Mouse (Mus musculus): ENCODE measurements around the gene Caap1.

Gene Caap1

GRCm38 (mm10) chr4:94556265-94557054, at the start of gene Caap1, which contains the start of gene Gm10306:
Caap1 (minus strand) TSS chr4:94556796.
Gm10306 (plus strand) TSS chr4:94556546.
- peak; percentile 93 to 95 for DNase-seq (ENCODE audit: low spot score in 2 of 2)

GRCm38 (mm10) chr4:94605591-94605990, 49.0 kb upstream of the Caap1 start:
- DNase-seq (ENCODE audit: low spot score in 2 of 2) = no peak

- DNase-seq (ENCODE audit: low spot score in 2 of 2) = no peak
Observed at GRCm38 (mm10) chr4:94604452-94605019, 47.9 kb upstream of the Caap1 start.

GRCm38 (mm10) chr4:94603031-94603629, 46.5 kb upstream of the Caap1 start, which contains the start of gene Plaa:
Plaa (minus strand) TSS chr4:94603244.
- DNase-seq (ENCODE audit: low spot score in 2 of 2) = peak; percentile 89 to 90

- DNase-seq (ENCODE audit: low spot score in 2 of 2) = no peak
Observed at GRCm38 (mm10) chr4:94602496-94603030, 46.0 kb upstream of the Caap1 start.

GRCm38 (mm10) chr4:94601395-94601794, 44.8 kb upstream of the Caap1 start:
- DNase-seq (ENCODE audit: low spot score in 2 of 2) = peak in 1 of 2 experiments; percentile 19

- DNase-seq (ENCODE audit: low spot score in 2 of 2) = no peak
Observed at GRCm38 (mm10) chr4:94592709-94593108, 36.1 kb upstream of the Caap1 start.

GRCm38 (mm10) chr4:94591765-94592381, 35.3 kb upstream of the Caap1 start:
- DNase-seq (ENCODE audit: low spot score in 2 of 2) = no peak

- no peak for DNase-seq (ENCODE audit: low spot score in 2 of 2)
Observed at GRCm38 (mm10) chr4:94572677-94573076, 16.1 kb upstream of the Caap1 start.

- DNase-seq (ENCODE audit: low spot score in 2 of 2) = no peak
Observed at GRCm38 (mm10) chr4:94564297-94564696, 7.7 kb upstream of the Caap1 start.

GRCm38 (mm10) chr4:94561954-94562648, 5.5 kb upstream of the Caap1 start:
- DNase-seq (ENCODE audit: low spot score in 2 of 2) = no peak

- DNase-seq (ENCODE audit: low spot score in 2 of 2) = no peak
Observed at GRCm38 (mm10) chr4:94560316-94560715, 3.7 kb upstream of the Caap1 start.

GRCm38 (mm10) chr4:94559266-94559665, 2.7 kb upstream of the Caap1 start:
- no peak for DNase-seq (ENCODE audit: low spot score in 2 of 2)

GRCm38 (mm10) chr4:94557145-94557544, 549 bp upstream of the Caap1 start:
- DNase-seq (ENCODE audit: low spot score in 2 of 2) = peak in 1 of 2 experiments; percentile 15

- no peak for DNase-seq (ENCODE audit: low spot score in 2 of 2)
Observed at GRCm38 (mm10) chr4:94554955-94555494, 1.6 kb downstream of the Caap1 start.

- no peak for DNase-seq (ENCODE audit: low spot score in 2 of 2)
Observed at GRCm38 (mm10) chr4:94544321-94544720, 12.3 kb downstream of the Caap1 start.

- no peak for DNase-seq (ENCODE audit: low spot score in 2 of 2)
Observed at GRCm38 (mm10) chr4:94543041-94543440, 13.6 kb downstream of the Caap1 start.

GRCm38 (mm10) chr4:94533205-94533604, 23.4 kb downstream of the Caap1 start:
- no peak for DNase-seq (ENCODE audit: low spot score in 2 of 2)

- no peak for DNase-seq (ENCODE audit: low spot score in 2 of 2)
Observed at GRCm38 (mm10) chr4:94529448-94529847, 27.1 kb downstream of the Caap1 start.

GRCm38 (mm10) chr4:94523321-94523720, 33.3 kb downstream of the Caap1 start:
- no peak for DNase-seq (ENCODE audit: low spot score in 2 of 2)

- DNase-seq (ENCODE audit: low spot score in 2 of 2) = peak in 1 of 2 experiments; percentile 56
Observed at GRCm38 (mm10) chr4:94517631-94518030, 39.0 kb downstream of the Caap1 start.
